Mouse (Mus musculus): ENCODE results near the gene Atp8a2. TPM values are rescaled to one million over a fixed set of nuclear protein-coding genes. Genes with fewer than 3 reads are reported as not detected.

Gene Atp8a2
- polyA plus RNA-seq, 1 experiment from 2014 or later: 7.4 TPM

GRCm38 (mm10) chr14:59692164-59692563 is 504.8 kb downstream of the Atp8a2 start:
- 86% methylated on average over 6 of the region's 6 CpGs for WGBS
- ATAC-seq (ENCODE audit: low FRiP score): no peak

GRCm38 (mm10) chr14:59691402-59691801 is 505.6 kb downstream of the Atp8a2 start:
- no peaks in the 10 kb centered on the region for H3K36me3 ChIP-seq (ENCODE audit: control insufficient read depth, insufficient read depth, low read length)
- ATAC-seq (ENCODE audit: low FRiP score) (no peak), DNase-seq (ENCODE audit: low spot score, missing footprints) (no peak)
- WGBS: 82% methylated on average over 13 of the region's 13 CpGs
- no peaks in the 10 kb centered on the region for H3K27me3 ChIP-seq (ENCODE audit: control insufficient read depth, insufficient read depth, low read length)
- H3K4me3 ChIP-seq (ENCODE audit: low read depth, low read length): no peak overlapping the region
- H3K4me1 ChIP-seq (ENCODE audit: control insufficient read depth, insufficient read depth, low read length): no peaks in the 10 kb centered on the region
- no peak overlapping the region for H3K4me2 ChIP-seq
- no peak overlapping the region for H3K27ac ChIP-seq (ENCODE audit: low read depth, low read length)
- H3K9ac ChIP-seq (ENCODE audit: low read length): no peak overlapping the region
- no peaks in the 10 kb centered on the region for H3K9me3 ChIP-seq (ENCODE audit: control insufficient read depth, low read length)

More at GRCm38 (mm10) chr14:59692164-59692563, 504.8 kb downstream of the Atp8a2 start:
- no peaks in the 10 kb centered on the region for H3K36me3 ChIP-seq (ENCODE audit: control insufficient read depth, insufficient read depth, low read length)
- H3K4me2 ChIP-seq: no peak overlapping the region
- no peak overlapping the region for H3K9ac ChIP-seq (ENCODE audit: low read length)
- DNase-seq (ENCODE audit: low spot score, missing footprints): no peak
- no peak overlapping the region for H3K4me3 ChIP-seq (ENCODE audit: low read depth, low read length)
- no peaks in the 10 kb centered on the region for H3K9me3 ChIP-seq (ENCODE audit: control insufficient read depth, low read length)
- H3K4me1 ChIP-seq (ENCODE audit: control insufficient read depth, insufficient read depth, low read length): no peaks in the 10 kb centered on the region
- H3K27ac ChIP-seq (ENCODE audit: low read depth, low read length): no peak overlapping the region
- no peaks in the 10 kb centered on the region for H3K27me3 ChIP-seq (ENCODE audit: control insufficient read depth, insufficient read depth, low read length)

GRCm38 (mm10) chr14:59690954-59691353 is 506.0 kb downstream of the Atp8a2 start:
- DNase-seq (ENCODE audit: low spot score, missing footprints): no peak

GRCm38 (mm10) chr14:59689596-59689995 is 507.4 kb downstream of the Atp8a2 start:
- no peak for ATAC-seq (ENCODE audit: low FRiP score)
- WGBS: 66% methylated on average over 4 of the region's 4 CpGs

More at GRCm38 (mm10) chr14:59690954-59691353, 506.0 kb downstream of the Atp8a2 start:
- Histone ChIP-seq H3K27me3 (ENCODE audit: control insufficient read depth, insufficient read depth, low read length) (no peaks in the 10 kb centered on the region), H3K4me2 (no peak overlapping the region), H3K4me1 (ENCODE audit: control insufficient read depth, insufficient read depth, low read length) (no peaks in the 10 kb centered on the region), H3K9me3 (ENCODE audit: control insufficient read depth, low read length) (no peaks in the 10 kb centered on the region), H3K27ac (ENCODE audit: low read depth, low read length) (no peak overlapping the region), H3K9ac (ENCODE audit: low read length) (no peak overlapping the region), H3K36me3 (ENCODE audit: control insufficient read depth, insufficient read depth, low read length) (no peaks in the 10 kb centered on the region), H3K4me3 (ENCODE audit: low read depth, low read length) (no peak overlapping the region)
- 87% methylated on average over 12 of the region's 12 CpGs for WGBS
- no peak for ATAC-seq (ENCODE audit: low FRiP score)

GRCm38 (mm10) chr14:59686229-59686628 is 510.8 kb downstream of the Atp8a2 start:
- Histone ChIP-seq H3K9ac (ENCODE audit: low read length) (no peak overlapping the region), H3K4me2 (no peak overlapping the region), H3K27me3 (ENCODE audit: control insufficient read depth, insufficient read depth, low read length) (no peaks in the 10 kb centered on the region), H3K27ac (ENCODE audit: low read depth, low read length) (no peak overlapping the region), H3K4me1 (ENCODE audit: control insufficient read depth, insufficient read depth, low read length) (no peaks in the 10 kb centered on the region), H3K36me3 (ENCODE audit: control insufficient read depth, insufficient read depth, low read length) (no peaks in the 10 kb centered on the region), H3K9me3 (ENCODE audit: control insufficient read depth, low read length) (no peaks in the 10 kb centered on the region), H3K4me3 (ENCODE audit: low read depth, low read length) (no peak overlapping the region)
- ATAC-seq (ENCODE audit: low FRiP score): no peak
- no peak for DNase-seq (ENCODE audit: low spot score, missing footprints)
- 68% methylated on average over 5 of the region's 5 CpGs for WGBS

More at GRCm38 (mm10) chr14:59689596-59689995, 507.4 kb downstream of the Atp8a2 start:
- no peaks in the 10 kb centered on the region for H3K9me3 ChIP-seq (ENCODE audit: control insufficient read depth, low read length)
- no peak for DNase-seq (ENCODE audit: low spot score, missing footprints)
- H3K27ac ChIP-seq (ENCODE audit: low read depth, low read length): no peak overlapping the region
- H3K36me3 ChIP-seq (ENCODE audit: control insufficient read depth, insufficient read depth, low read length): no peaks in the 10 kb centered on the region
- H3K9ac ChIP-seq (ENCODE audit: low read length): no peak overlapping the region
- no peak overlapping the region for H3K4me2 ChIP-seq
- H3K4me3 ChIP-seq (ENCODE audit: low read depth, low read length): no peak overlapping the region
- H3K27me3 ChIP-seq (ENCODE audit: control insufficient read depth, insufficient read depth, low read length): no peaks in the 10 kb centered on the region
- H3K4me1 ChIP-seq (ENCODE audit: control insufficient read depth, insufficient read depth, low read length): no peaks in the 10 kb centered on the region

- Histone ChIP-seq H3K4me1 (ENCODE audit: control insufficient read depth, insufficient read depth, low read length) (no peaks in the 10 kb centered on the region), H3K27ac (ENCODE audit: low read depth, low read length) (no peak overlapping the region), H3K27me3 (ENCODE audit: control insufficient read depth, insufficient read depth, low read length) (no peaks in the 10 kb centered on the region), H3K4me3 (ENCODE audit: low read depth, low read length) (no peak overlapping the region), H3K9me3 (ENCODE audit: control insufficient read depth, low read length) (no peaks in the 10 kb centered on the region), H3K9ac (ENCODE audit: low read length) (no peak overlapping the region), H3K36me3 (ENCODE audit: control insufficient read depth, insufficient read depth, low read length) (no peaks in the 10 kb centered on the region), H3K4me2 (no peak overlapping the region)
- 74% methylated on average over 8 of the region's 8 CpGs for WGBS
- DNase-seq (ENCODE audit: low spot score, missing footprints): no peak
- ATAC-seq (ENCODE audit: low FRiP score): no peak
These were observed 511.6 kb downstream of the Atp8a2 start for GRCm38 (mm10) chr14:59685343-59685742.

GRCm38 (mm10) chr14:59681906-59682305 is 515.1 kb downstream of the Atp8a2 start:
- ATAC-seq (ENCODE audit: low FRiP score) (no peak), DNase-seq (ENCODE audit: low spot score, missing footprints) (no peak)
- Histone ChIP-seq H3K4me2 (no peak overlapping the region), H3K27me3 (ENCODE audit: control insufficient read depth, insufficient read depth, low read length) (no peaks in the 10 kb centered on the region), H3K36me3 (ENCODE audit: control insufficient read depth, insufficient read depth, low read length) (no peaks in the 10 kb centered on the region), H3K4me3 (ENCODE audit: low read depth, low read length) (no peak overlapping the region), H3K9ac (ENCODE audit: low read length) (no peak overlapping the region), H3K4me1 (ENCODE audit: control insufficient read depth, insufficient read depth, low read length) (no peaks in the 10 kb centered on the region), H3K9me3 (ENCODE audit: control insufficient read depth, low read length) (no peaks in the 10 kb centered on the region), H3K27ac (ENCODE audit: low read depth, low read length) (no peak overlapping the region)
- 75% methylated on average over 4 of the region's 4 CpGs for WGBS

- Histone ChIP-seq H3K4me2 (no peak overlapping the region), H3K36me3 (ENCODE audit: control insufficient read depth, insufficient read depth, low read length) (no peaks in the 10 kb centered on the region), H3K9me3 (ENCODE audit: control insufficient read depth, low read length) (no peaks in the 10 kb centered on the region), H3K27ac (ENCODE audit: low read depth, low read length) (no peak overlapping the region), H3K4me1 (ENCODE audit: control insufficient read depth, insufficient read depth, low read length) (no peaks in the 10 kb centered on the region), H3K27me3 (ENCODE audit: control insufficient read depth, insufficient read depth, low read length) (no peaks in the 10 kb centered on the region), H3K9ac (ENCODE audit: low read length) (no peak overlapping the region), H3K4me3 (ENCODE audit: low read depth, low read length) (no peak overlapping the region)
- no peak for DNase-seq (ENCODE audit: low spot score, missing footprints)
- WGBS: 72% methylated on average over 7 of the region's 7 CpGs
- no peak for ATAC-seq (ENCODE audit: low FRiP score)
These were observed 519.4 kb downstream of the Atp8a2 start for GRCm38 (mm10) chr14:59677598-59678003.

GRCm38 (mm10) chr14:59675330-59675729 is 521.6 kb downstream of the Atp8a2 start:
- no peaks in the 10 kb centered on the region for H3K4me1 ChIP-seq (ENCODE audit: control insufficient read depth, insufficient read depth, low read length)
- no peak overlapping the region for H3K4me3 ChIP-seq (ENCODE audit: low read depth, low read length)
- H3K27me3 ChIP-seq (ENCODE audit: control insufficient read depth, insufficient read depth, low read length): no peaks in the 10 kb centered on the region
- H3K27ac ChIP-seq (ENCODE audit: low read depth, low read length): no peak overlapping the region
- WGBS: 88% methylated on average over 4 of the region's 4 CpGs
- H3K36me3 ChIP-seq (ENCODE audit: control insufficient read depth, insufficient read depth, low read length): no peaks in the 10 kb centered on the region
- no peak overlapping the region for H3K9ac ChIP-seq (ENCODE audit: low read length)
- H3K4me2 ChIP-seq: no peak overlapping the region
- DNase-seq (ENCODE audit: low spot score, missing footprints) (no peak), ATAC-seq (ENCODE audit: low FRiP score) (no peak)
- no peaks in the 10 kb centered on the region for H3K9me3 ChIP-seq (ENCODE audit: control insufficient read depth, low read length)

- Histone ChIP-seq H3K9ac (ENCODE audit: low read length) (no peak overlapping the region), H3K9me3 (ENCODE audit: control insufficient read depth, low read length) (no peaks in the 10 kb centered on the region), H3K36me3 (ENCODE audit: control insufficient read depth, insufficient read depth, low read length) (no peaks in the 10 kb centered on the region), H3K4me3 (ENCODE audit: low read depth, low read length) (no peak overlapping the region), H3K27ac (ENCODE audit: low read depth, low read length) (no peak overlapping the region), H3K27me3 (ENCODE audit: control insufficient read depth, insufficient read depth, low read length) (no peaks in the 10 kb centered on the region), H3K4me2 (no peak overlapping the region), H3K4me1 (ENCODE audit: control insufficient read depth, insufficient read depth, low read length) (no peaks in the 10 kb centered on the region)
- DNase-seq (ENCODE audit: low spot score, missing footprints): no peak
- WGBS: 52% methylated on average over 8 of the region's 8 CpGs
- no peak for ATAC-seq (ENCODE audit: low FRiP score)
These were observed 522.4 kb downstream of the Atp8a2 start for GRCm38 (mm10) chr14:59674556-59674955.

Data from midbrain, embryonic 11.5 days (tissue).